Mouse (Mus musculus): ENCODE measurements around the gene Esrrg.

Esrrg gene

GRCm38 (mm10) chr1:187830937-187831336, 222.3 kb downstream of the Esrrg start:
- no peak for DNase-seq (ENCODE audit: low spot score)

- no peak for DNase-seq (ENCODE audit: low spot score)
These were observed 224.3 kb downstream of the Esrrg start for GRCm38 (mm10) chr1:187832851-187833250.

GRCm38 (mm10) chr1:187834576-187834975, 226.0 kb downstream of the Esrrg start:
- DNase-seq (ENCODE audit: low spot score) = no peak

- DNase-seq (ENCODE audit: low spot score) = no peak
These were observed 227.8 kb downstream of the Esrrg start for GRCm38 (mm10) chr1:187836384-187836783.

- DNase-seq (ENCODE audit: low spot score) = peak; percentile 21
These were observed 228.3 kb downstream of the Esrrg start for GRCm38 (mm10) chr1:187836876-187837275.

GRCm38 (mm10) chr1:187841629-187842028, 233.0 kb downstream of the Esrrg start:
- DNase-seq (ENCODE audit: low spot score) = no peak

- DNase-seq (ENCODE audit: low spot score) = no peak
These were observed 234.1 kb downstream of the Esrrg start for GRCm38 (mm10) chr1:187842702-187843101.

- peak; percentile 51 for DNase-seq (ENCODE audit: low spot score)
These were observed 245.6 kb downstream of the Esrrg start for GRCm38 (mm10) chr1:187854148-187854547.

GRCm38 (mm10) chr1:187862339-187862738, 253.7 kb downstream of the Esrrg start:
- no peak for DNase-seq (ENCODE audit: low spot score)

- DNase-seq (ENCODE audit: low spot score) = no peak
These were observed 259.8 kb downstream of the Esrrg start for GRCm38 (mm10) chr1:187868427-187868826.

GRCm38 (mm10) chr1:187872208-187872607, 263.6 kb downstream of the Esrrg start:
- DNase-seq (ENCODE audit: low spot score) = no peak

- DNase-seq (ENCODE audit: low spot score) = no peak
These were observed 264.2 kb downstream of the Esrrg start for GRCm38 (mm10) chr1:187872744-187873143.

GRCm38 (mm10) chr1:187873770-187874169, 265.2 kb downstream of the Esrrg start:
- DNase-seq (ENCODE audit: low spot score) = no peak

- DNase-seq (ENCODE audit: low spot score) = no peak
These were observed 278.7 kb downstream of the Esrrg start for GRCm38 (mm10) chr1:187887270-187887669.

GRCm38 (mm10) chr1:187888142-187888541, 279.6 kb downstream of the Esrrg start:
- no peak for DNase-seq (ENCODE audit: low spot score)

- no peak for DNase-seq (ENCODE audit: low spot score)
These were observed 280.5 kb downstream of the Esrrg start for GRCm38 (mm10) chr1:187889096-187889495.

- no peak for DNase-seq (ENCODE audit: low spot score)
These were observed 282.7 kb downstream of the Esrrg start for GRCm38 (mm10) chr1:187891262-187891661.

GRCm38 (mm10) chr1:187895459-187895858, 286.9 kb downstream of the Esrrg start:
- DNase-seq (ENCODE audit: low spot score) = no peak

- DNase-seq (ENCODE audit: low spot score) = no peak
These were observed 287.7 kb downstream of the Esrrg start for GRCm38 (mm10) chr1:187896291-187896690.

GRCm38 (mm10) chr1:187896910-187897309, 288.3 kb downstream of the Esrrg start:
- no peak for DNase-seq (ENCODE audit: low spot score)

GRCm38 (mm10) chr1:187899541-187899940, 290.9 kb downstream of the Esrrg start:
- DNase-seq (ENCODE audit: low spot score) = no peak

- DNase-seq (ENCODE audit: low spot score) = no peak
These were observed 292.2 kb downstream of the Esrrg start for GRCm38 (mm10) chr1:187900756-187901155.

- DNase-seq (ENCODE audit: low spot score) = peak; percentile 19
These were observed 293.6 kb downstream of the Esrrg start for GRCm38 (mm10) chr1:187902176-187902575.

- no peak for DNase-seq (ENCODE audit: low spot score)
These were observed 296.1 kb downstream of the Esrrg start for GRCm38 (mm10) chr1:187904731-187905130.

GRCm38 (mm10) chr1:187907407-187907806, 298.8 kb downstream of the Esrrg start:
- DNase-seq (ENCODE audit: low spot score) = peak; percentile 42

All from embryo, embryonic 10.5 days (tissue).